Mouse (Mus musculus): ENCODE results near the gene Prdx5.

DNA sequence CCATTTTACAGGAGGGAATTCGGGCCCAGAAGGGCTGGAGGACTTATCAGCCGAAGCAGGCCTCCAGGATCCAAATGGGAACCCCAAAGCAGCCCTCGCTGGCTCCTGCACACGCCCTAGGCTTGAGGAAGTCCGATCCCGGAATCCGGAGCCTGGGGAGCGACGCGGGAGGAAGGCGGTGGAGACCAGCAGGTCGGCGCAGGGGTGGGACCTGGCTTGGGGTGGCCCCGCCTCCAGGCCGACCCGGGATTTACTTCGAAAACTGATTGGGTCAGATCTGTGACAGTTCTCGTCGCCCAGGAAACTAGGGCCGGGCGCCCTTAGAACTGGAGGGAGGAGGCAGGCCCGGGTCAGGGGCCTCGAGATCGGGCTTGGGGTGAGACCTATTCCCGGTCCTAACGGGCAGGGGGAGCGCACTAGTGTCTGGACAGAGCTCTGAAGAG, 32.4 kb upstream of the Prdx5 start, which contains the start of gene Gpr137:
- no peak for TF ChIP-seq CTCF (IDR thresholded peaks at IDR 0.05; ENCODE audit: insufficient read depth, low read length)
- peak; percentile 87 for TF ChIP-seq POLR2A (IDR thresholded peaks at IDR 0.05; ENCODE audit: borderline replicate concordance, extremely low read depth, low read depth, low read length)
